Mouse (Mus musculus): ENCODE measurements around the gene Zbtb7a.
A peak's percentile ranks its signal among the peaks of the same experiment; 100 is the strongest.
"Not testable (repeated sequence)": the region's sequence is repeated elsewhere in the genome, so short reads cannot be mapped to it uniquely, and the experiment has no call there.

The Zbtb7a gene

GRCm38 (mm10) chr10:81173132-81173531, 38.1 kb downstream of the Zbtb7a start:
- peak; percentile 73 to 75 for DNase-seq

- DNase-seq: peak; percentile 81 to 85
Measured at GRCm38 (mm10) chr10:81174617-81175344, 39.8 kb downstream of the Zbtb7a start.

GRCm38 (mm10) chr10:81175345-81175701, 40.3 kb downstream of the Zbtb7a start:
- DNase-seq: not testable (repeated sequence)

- no peak for DNase-seq
Measured at GRCm38 (mm10) chr10:81175936-81176465, 41.0 kb downstream of the Zbtb7a start.

GRCm38 (mm10) chr10:81176466-81177271, 41.6 kb downstream of the Zbtb7a start, which contains the start of gene Eef2:
Eef2 (plus strand) TSS chr10:81176631.
- DNase-seq: peak; percentile 95 to 96

DNA sequence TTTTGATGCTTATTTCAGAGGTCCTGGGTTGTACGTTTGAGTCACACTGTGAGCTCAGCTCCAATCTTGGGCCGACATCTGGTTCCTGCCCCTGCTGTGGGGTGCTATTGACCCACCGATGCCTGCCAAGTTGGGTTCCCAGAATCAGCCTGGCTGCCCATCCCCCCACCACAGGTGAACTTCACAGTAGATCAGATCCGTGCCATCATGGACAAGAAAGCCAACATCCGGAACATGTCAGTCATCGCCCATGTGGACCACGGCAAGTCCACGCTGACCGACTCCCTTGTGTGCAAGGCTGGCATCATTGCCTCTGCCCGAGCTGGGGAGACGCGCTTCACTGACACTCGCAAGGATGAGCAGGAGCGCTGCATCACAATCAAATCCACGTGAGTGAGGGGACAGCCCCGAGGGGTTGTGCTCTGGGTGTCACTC, 42.5 kb downstream of the Zbtb7a start:
- DNase-seq: no peak

DNA sequence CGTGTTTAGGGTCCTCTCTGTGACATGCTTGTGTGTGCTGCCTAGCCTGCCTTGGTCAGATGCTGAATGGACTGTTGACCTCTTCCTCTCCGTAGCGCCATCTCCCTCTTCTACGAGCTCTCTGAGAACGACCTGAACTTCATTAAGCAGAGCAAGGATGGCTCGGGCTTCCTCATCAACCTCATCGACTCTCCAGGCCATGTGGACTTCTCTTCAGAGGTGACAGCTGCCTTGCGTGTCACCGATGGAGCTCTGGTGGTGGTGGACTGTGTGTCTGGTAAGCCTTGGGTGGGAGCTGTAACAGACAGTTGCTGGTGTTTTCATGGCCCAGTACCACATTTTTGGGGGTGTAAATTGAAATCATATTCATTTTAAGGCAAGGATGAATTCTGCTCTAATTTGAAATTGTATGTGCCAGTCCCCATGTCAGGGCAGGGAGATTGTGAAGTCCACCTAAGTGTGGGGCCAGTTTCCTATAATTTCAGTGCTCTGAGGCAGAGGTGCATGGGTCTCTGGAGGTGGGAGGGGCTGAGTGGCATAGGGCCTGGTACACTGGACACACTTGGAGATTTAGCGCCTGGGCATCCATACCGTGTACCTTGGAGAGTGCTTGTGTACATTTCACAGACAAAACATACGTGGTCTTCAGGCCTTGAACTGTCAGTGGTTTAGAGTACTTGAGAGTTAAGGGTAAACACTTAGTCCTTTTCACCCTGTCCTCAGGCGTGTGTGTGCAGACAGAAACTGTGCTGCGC, 43.1 kb downstream of the Zbtb7a start:
- no peak for DNase-seq

DNA sequence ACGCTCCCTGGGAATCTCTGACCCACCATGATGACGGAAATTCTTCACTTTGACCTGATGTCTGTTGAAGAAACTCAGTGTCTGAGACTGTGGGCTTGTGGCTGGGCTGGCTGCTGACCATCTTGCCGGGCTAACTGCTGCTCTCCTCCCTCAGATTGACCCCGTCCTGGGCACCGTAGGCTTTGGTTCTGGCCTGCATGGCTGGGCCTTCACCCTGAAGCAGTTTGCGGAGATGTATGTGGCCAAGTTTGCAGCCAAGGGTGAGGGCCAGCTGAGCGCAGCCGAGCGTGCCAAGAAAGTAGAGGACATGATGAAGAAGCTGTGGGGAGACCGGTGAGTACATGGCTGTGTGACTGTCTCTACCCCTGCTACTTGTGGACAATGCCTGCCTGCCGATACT, 43.9 kb downstream of the Zbtb7a start:
- no peak for DNase-seq

DNA sequence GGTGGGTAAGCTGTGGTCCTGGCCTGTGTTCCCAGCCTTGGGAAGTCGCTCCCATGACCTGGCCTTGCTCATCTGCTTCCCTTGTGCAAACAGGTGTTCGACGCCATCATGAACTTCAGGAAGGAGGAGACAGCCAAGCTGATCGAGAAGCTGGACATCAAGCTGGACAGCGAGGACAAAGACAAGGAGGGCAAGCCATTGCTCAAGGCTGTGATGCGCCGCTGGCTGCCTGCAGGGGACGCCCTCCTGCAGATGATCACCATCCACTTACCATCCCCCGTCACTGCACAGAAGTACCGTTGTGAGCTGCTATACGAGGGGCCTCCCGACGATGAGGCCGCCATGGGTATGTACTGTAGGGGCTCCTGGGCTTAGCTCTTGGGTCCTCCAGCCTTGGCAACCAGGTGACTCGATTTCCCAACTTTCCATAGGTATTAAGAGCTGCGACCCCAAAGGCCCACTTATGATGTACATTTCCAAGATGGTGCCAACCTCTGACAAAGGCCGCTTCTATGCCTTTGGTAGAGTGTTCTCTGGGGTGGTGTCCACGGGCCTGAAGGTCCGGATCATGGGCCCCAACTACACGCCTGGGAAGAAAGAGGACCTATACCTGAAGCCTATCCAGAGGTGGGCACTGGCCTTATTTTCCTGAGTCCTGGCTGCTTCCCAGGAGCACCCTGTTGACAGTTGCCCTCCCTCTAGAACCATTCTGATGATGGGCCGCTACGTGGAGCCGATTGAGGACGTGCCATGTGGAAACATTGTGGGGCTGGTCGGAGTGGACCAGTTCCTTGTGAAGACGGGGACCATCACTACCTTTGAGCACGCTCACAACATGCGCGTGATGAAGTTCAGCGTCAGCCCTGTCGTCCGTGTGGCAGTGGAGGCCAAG, 44.7 kb downstream of the Zbtb7a start:
- DNase-seq: no peak

DNA sequence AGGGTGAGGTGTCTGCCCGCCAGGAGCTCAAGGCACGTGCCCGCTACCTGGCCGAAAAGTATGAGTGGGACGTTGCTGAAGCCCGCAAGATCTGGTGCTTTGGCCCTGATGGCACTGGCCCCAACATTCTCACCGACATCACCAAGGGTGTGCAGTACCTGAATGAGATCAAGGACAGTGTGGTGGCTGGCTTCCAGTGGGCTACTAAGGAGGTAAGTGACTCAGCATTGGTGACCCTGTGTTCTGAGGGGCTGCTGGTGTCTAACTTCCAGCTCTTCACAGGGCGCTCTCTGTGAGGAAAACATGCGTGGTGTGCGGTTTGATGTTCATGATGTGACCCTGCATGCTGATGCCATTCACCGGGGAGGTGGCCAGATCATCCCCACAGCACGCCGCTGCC, 45.9 kb downstream of the Zbtb7a start:
- no peak for DNase-seq

DNA sequence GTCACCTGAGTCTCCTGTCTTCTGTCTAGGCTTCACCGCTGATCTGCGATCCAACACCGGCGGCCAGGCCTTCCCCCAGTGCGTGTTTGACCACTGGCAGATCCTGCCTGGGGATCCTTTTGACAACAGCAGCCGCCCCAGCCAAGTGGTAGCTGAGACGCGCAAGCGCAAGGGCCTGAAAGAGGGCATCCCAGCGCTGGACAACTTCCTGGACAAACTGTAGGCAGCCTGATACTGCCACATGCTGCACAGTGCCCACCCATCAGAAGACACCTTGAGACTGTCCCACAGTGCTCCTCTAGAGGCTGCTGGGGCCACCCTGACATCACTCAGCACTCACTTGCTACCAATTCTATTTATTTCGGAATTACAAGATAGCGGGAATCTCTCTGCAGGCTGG, 46.8 kb downstream of the Zbtb7a start:
- peak in 1 of 2 experiments; percentile 29 for DNase-seq

GRCm38 (mm10) chr10:81182336-81183333, 47.6 kb downstream of the Zbtb7a start, which contains the start of gene Dapk3:
Dapk3 (plus strand) TSS chr10:81183005.
- peak; percentile 89 to 96 for DNase-seq

DNA sequence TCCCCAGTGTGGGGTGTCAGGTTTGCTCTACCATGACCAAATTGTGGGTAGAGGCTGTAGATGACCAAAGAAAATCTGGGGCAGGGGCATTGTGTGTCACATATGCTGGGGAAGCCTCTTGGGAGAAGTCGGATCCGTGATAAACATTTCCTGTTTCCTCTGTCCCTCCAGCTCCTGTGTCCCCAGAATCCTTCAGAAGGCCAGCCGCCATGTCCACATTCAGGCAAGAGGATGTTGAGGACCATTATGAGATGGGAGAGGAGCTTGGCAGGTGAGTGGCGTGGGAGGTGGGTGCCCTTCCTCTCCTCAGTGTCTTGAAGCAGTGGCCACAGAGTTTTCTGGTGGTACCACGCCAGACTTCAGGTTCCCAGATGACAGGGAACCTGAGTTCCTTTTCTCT, 48.8 kb downstream of the Zbtb7a start, which contains the start of gene 4930442H23Rik:
TSS of gene 4930442H23Rik (minus strand) at position 45 of the 400 bp plus-strand sequence.
- DNase-seq: no peak

DNA sequence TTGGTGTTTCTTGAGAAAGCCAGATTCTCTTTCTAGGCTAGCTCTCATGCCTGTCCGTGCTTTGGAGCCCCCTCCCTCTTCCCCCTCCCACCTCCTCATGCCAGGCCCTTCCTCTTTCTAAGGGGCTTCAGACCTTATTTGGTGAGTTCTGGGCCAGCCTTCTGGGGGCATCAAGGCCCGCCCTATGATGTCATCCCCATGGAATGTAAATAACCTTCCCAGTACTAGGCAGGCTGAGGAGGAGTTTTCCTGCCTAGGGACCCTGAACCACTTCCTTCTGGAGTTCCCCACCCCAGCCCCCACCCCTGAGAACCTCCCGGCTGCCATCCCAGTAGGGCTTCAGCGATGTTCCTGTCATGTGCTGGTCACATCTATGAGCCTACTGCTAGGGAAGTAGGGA, 49.7 kb downstream of the Zbtb7a start:
- DNase-seq: no peak

DNA sequence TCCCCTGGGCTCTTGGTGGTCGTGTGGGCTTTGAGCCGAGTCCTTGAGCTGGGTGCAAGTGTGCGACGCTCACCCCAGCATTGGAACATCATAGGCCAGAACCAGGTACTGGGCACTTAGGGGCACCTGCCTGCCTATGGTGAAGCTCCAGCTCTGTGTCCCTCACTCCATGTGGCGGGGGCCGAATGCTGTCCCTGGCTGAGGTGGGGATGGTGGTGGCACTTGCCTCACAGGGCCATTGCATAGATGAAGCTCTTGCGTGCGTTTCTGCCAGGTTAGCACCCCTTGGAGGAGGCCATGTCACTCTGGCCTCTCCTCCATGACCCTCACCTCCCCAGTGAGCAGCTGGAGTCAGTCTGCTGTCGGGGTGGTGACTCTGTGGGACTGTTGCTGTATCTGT, 52.1 kb downstream of the Zbtb7a start:
- DNase-seq: no peak

DNA sequence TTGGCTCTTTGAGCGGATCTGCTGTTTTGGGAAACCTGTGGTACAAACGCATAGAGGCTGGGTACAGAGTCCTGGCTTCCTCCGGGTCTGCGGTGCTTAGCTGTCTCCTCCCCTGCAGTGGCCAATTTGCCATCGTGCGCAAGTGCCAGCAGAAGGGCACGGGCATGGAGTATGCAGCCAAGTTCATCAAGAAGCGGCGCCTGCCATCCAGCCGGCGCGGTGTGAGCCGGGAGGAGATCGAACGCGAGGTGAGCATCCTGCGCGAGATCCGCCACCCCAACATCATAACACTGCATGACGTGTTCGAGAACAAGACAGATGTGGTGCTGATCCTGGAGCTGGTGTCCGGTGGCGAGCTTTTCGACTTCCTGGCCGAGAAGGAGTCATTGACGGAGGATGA, 54.8 kb downstream of the Zbtb7a start:
- no peak for DNase-seq

DNA sequence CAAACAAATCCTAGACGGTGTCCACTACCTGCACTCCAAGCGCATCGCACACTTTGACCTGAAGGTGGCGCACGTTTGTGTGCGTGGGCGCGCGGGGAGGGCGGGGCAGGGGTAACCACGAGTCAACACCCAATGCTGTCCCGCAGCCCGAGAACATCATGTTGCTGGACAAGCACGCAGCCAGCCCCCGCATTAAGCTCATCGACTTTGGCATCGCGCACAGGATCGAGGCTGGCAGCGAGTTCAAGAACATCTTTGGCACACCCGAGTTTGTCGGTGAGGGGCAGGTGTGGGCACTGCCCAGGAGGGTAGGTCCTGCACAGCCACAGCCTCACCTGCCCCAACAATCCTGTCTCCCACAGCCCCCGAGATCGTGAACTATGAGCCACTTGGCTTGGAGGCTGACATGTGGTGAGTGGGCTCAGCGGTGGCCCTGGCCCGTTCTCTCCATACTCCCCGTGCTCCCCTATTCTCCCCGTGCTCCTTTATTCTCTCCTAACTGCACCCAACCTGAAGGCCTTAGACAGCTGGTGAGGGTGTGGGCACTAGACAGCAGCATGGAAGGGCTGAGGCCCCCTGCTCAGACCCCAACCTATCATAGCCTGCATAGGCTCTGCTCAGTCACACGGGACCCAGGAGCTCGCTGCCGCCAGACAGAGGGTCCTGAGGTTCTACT, 55.4 kb downstream of the Zbtb7a start:
- DNase-seq: no peak

- DNase-seq: no peak
Measured at GRCm38 (mm10) chr10:81190912-81191321, 55.9 kb downstream of the Zbtb7a start.

DNA sequence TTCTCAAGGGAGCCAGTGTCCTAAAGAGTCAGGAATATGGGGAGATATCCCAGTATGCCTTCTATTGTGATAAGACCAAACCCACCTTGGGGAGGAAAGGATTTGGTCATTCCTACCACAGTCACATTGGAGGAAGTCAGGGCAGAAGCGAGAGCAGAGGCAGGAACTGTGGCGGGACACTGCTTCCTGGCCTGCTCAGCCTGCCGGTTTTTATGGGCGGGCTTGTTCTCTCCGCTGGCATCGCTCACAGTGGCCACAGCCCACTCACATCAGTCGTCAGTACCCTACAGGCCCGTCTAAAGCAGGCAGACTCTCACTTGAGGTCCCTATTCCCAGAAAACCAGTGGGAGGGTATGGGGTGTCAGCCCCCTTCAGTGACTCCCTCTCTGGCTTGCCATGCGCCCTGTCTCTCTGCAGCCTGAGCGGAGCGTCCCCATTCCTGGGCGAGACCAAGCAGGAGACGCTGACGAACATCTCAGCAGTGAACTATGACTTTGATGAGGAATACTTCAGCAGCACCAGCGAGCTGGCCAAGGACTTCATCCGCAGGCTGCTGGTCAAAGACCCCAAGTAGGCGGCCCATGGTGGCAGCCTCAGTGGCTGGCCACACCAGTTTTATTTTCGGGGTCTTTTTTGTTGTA, 56.4 kb downstream of the Zbtb7a start:
- DNase-seq: peak in 1 of 2 experiments; percentile 38

All from thymus, adult 18-20 months (tissue).